Mouse (Mus musculus) heart, adult 9 months (tissue): ENCODE measurements around the gene Wdr90.
"Not testable (repeated sequence)": the region's sequence is repeated elsewhere in the genome, so short reads cannot be mapped to it uniquely, and the experiment has no call there.

ENCODE experiments used
- DNase-seq, 2 experiments: peaks; one replicate each; pipeline ENCODE4 v3.0.0; 2022; ENCODE audit warnings: low spot score in 2 of 2

The Wdr90 gene

DNA sequence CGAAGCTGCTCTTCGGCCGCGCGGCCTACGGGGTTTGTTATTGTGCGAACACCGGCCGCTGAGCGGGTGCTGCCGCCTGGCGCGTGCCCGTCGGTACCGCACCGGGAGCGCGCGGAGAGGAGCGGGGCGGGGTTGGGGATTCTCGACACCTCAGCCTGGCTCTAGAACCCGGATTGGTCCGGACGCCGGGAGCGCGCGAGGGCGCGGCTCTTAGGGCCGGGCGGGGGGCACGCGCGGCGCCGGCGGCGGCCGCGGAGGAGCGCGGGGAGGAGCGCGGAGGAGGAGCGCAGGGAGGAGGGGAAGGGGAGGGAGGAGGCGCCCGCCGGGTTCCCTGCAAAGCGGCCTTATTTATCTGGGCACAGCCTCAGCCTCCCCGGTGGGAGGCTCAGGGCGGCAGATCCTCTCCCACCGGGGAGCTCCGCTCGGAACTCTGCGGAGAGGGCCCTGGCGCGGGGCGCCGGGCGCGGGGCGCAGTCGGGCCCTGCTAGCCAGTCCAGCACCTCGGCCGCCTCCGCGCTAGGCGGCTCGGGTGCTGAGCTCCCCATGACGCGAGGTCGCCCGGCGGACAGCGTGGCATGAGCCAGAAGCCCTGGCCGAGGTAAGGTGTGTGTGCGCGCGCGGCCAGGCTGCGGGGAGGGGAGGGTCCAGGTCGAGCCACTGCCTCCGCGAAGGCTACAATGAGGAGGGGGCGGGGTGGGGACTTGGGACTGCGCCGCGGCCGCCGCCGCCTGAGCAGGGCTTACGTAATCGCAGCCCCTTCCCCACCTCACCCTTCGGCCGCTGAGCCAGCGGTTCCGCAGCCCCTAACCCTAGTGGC is 52.3 kb downstream of the Wdr90 start, which contains the start of gene Fbxl16:
Fbxl16 (plus strand) TSS at position 297 of the 817 bp plus-strand sequence.
- DNase-seq: peak; percentile 62 to 66

GRCm38 (mm10) chr17:25808028-25808427 is 53.3 kb downstream of the Wdr90 start:
- DNase-seq: no peak

GRCm38 (mm10) chr17:25807452-25807851 is 53.8 kb downstream of the Wdr90 start:
- DNase-seq: not testable (repeated sequence)

GRCm38 (mm10) chr17:25806507-25806906 is 54.8 kb downstream of the Wdr90 start:
- no peak for DNase-seq

- DNase-seq: peak in 1 of 2 experiments; percentile 70
Measured at GRCm38 (mm10) chr17:25802825-25803517, 58.3 kb downstream of the Wdr90 start.

GRCm38 (mm10) chr17:25801029-25801428 is 60.3 kb downstream of the Wdr90 start:
- peak; percentile 59 to 77 for DNase-seq

DNA sequence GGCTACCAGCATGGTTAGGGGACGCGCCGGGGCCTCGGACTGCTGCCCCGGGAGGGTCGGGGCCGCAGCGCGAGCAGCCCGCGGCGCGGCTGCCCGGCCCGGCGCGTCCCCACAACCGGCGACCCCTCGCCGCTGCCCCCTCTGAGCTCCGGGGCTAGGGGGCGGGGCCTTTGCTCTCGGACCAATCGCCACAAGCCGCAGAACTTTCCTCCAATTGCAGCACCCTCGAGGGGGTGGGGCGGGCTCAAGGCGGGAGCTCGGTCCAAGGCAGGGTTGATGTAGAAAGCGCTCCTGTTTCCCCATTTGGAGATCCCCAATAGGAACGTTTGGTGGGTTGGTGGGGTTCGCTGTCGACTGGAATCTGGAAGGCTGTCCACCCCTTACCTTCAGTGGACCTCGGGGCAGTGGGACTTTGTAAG is 64.3 kb downstream of the Wdr90 start, which contains the start of gene Metrn:
Metrn (minus strand) TSS at position 186 of the 419 bp plus-strand sequence.
- peak; percentile 88 to 92 for DNase-seq

DNA sequence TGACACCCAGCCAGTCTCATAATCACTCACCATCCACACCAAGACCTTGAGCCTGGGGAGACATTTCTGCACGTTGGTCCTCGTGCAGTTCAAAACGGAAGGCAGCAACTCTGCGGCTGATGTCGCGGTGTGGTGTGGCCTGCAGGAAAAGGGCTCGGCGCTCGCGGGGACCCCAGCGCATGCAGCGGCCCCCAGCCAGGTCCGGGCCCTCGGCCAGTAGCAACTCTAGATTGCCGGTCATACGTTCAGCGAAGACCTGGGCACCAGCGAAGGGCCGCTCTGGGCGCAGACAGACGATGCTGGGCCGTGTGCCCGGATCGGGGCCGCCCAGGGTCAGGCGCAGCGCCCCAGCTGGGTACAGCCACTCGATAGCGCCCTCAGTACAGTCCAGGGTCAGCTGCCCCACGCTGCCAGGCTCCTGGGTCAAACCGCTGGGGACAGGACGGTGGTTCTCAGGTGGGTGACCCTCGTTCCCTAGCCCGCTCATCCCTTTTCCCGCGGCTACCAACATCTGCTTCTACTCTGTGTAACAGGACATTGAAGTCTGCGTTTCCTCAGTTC is 65.0 kb downstream of the Wdr90 start:
- DNase-seq: peak; percentile 34 to 37

GRCm38 (mm10) chr17:25795609-25796092 is 65.7 kb downstream of the Wdr90 start, which contains the start of gene AC134908.4:
AC134908.4 (minus strand) TSS chr17:25795659.
- peak in 1 of 2 experiments; percentile 21 for DNase-seq

GRCm38 (mm10) chr17:25794998-25795397 is 66.3 kb downstream of the Wdr90 start:
- DNase-seq: no peak
